Mouse (Mus musculus) right cerebral cortex, postnatal 36 days (tissue): ENCODE results near the gene Ddx18.

Experiments used
- DNase-seq, 2 experiments: peaks; one replicate each; pipeline ENCODE4 v3.0.0; 2022; ENCODE audit warnings: low spot score in 2 of 2, mixed read lengths in 1 of 2

Ddx18 gene

DNA sequence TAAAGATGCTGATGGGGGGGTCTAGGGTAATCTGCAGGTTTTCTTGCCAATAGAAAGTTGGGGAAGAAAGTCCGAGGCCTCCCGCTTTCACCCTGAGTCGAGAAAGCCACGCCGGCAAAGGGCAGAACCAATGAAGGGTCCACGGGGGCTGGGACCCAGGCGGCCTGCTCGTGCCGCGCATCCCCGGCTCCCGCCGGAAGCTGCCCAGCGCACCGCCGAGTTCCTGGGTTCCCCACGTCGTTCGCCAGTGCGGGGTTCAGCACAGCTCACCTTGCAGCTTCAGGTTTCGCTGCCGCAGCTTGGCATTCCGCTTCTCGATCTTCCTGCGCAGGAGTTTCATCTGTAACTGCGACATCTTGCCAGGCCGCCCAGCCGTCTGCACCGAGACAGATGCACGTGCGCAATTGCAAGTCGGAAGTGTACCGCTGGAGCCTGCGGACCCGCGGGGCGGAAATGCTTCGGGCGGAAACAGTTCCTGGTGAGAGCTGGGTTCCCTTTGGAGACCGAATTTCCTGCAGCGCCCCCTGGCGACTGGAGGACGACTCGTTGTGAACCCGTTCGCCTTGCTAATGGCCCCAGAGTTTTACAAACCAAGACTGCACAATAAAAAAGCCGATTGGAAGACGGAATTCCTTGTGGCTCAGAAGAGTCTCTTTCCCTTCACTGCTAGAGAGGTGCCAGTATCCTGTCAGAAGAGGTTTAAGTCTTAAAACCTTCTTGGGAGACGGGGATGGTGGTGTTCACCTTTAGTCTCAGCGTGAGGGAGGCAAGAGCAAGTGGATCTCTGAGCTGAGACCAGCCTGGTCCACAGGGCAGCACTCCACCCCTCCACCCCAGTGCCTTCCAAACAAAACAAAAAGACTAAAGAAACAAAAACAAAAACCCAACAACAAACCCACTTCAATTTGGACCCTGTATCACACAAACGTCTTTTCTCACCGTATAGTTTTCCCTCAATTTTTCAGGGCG lies at the start of gene Ddx18:
Gene Ddx18, minus strand, starts transcription at position 469 of the 969 bp plus-strand sequence.
- DNase-seq: peak; percentile 90 to 93

DNA sequence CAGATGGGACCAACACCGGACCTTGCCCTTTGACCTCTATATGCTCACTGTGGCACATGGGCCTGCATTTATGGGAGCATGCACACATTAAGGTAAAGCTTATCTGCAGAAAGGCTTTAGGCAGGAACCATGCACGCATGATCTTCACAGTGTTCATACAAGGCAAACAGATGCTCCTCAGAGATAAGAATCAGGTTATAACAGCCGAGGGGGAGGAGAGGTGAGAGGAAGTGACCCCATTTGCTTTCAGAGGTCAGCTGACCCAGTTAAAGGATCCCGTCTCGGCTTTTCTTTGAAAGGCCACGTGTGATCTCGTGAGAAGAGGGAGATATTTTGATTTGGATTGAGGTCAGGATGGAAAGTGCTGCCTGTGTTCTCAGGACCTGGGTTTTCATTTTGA lies 40.2 kb upstream of the Ddx18 start:
- no peak for DNase-seq

DNA sequence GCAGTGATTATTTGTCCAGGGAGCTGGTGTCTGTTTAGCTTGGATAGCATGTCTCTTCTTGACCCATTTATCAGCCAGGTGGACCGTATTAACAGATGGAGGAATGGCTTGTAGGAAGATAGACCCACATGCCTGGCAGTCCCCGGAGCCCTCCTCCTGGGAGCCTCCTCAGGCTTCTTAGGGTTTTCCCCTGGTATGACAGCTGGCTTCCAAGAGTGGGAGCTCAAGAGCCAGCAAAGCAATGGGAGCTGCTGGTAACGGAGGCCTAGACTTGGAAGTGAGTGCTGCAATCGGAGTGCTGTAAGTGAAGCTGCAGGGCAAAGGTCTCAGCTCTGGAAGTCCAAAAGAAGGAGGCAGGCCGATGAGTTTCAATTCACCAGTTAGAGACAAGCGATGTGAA lies 37.3 kb upstream of the Ddx18 start:
- peak in 1 of 2 experiments; percentile 5 for DNase-seq

DNA sequence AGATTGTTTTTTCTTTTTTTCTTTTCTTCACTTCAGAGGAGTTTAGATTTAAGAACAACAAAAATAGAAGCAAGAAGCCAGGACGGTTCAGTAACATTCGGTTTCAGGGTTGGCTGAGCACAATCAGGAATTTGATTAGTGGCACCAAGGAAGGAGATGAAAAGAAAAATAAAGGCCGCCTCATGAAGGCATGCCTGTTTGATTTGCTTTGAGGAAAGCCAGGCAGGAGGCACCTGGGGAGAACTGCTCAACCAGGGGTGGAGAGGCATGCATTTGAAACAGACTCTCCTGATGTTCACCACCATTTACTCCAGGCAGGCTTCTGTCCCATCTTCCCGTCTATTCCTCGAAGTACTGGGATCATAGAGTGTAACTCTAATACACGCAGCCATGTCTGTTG lies 34.1 kb upstream of the Ddx18 start:
- DNase-seq: no peak

DNA sequence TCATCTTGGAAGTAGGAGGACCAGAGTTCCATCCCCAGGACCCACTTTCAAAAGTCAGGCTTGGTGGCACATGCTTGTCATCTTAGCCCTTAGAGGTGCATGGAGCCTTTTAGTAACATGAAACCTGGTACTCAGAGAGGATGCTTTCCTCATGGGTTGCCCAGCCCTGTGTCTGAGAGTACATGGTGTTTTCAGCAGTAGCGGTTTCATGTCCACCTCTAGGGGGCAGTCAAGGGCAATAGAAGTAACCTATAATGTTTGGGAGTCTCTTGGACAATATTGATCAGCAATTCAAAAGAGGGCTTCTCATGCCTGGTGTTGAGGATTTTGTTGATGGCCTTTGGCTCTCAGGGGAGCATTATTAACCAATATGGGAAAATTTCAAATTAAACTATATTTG lies 33.3 kb upstream of the Ddx18 start:
- no peak for DNase-seq

DNA sequence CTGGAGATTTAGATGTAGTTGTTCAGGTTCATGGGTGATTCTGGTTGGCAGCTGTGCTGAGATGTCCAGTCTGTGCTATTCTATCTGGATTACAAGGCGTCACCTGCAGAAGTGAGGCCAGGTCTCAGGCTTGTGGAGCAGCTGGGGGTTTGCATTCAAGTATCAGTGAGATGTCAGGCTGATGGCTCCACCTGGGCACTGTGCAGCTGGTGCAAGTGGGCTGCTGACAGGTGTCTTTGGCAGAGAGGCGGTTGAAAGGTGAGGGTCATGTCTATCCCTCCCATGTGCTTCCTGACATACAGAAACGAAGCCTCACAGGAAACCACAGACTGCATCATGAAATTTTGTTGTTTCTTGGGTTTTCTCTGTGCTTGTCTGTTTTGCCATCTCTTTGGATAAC lies 30.6 kb upstream of the Ddx18 start:
- no peak for DNase-seq

DNA sequence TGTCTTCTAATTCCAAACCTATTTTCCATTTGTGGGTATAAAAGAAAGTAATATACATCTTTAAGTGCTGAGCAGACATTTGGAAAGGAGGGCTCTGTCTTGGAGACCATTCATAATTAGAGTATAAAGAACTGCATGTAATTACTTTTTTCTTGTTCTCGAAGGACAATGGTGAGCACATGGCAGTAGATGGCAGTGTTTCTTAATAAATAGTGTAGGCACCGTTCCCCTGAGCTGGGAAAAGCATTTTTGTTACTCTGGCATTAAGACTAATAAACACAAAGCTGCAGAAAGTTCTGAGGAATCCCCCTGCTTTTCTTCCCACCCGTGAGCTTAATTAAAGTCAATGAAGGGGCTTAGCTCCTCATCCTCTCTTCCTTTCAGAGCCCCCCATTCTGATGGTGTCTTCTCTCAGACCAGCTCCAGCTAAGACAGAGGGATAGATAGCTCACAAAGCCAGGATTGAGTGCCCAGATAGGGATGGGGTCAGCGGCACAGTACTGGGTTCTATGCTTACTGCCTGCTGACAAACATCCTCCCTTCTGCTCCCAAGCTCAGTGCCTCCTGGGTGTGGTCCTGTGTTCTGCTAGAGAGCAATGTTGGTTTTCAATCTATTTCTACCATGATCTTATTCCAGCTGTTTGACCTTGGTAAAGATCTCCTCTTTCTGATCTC lies 29.3 kb upstream of the Ddx18 start:
- no peak for DNase-seq

DNA sequence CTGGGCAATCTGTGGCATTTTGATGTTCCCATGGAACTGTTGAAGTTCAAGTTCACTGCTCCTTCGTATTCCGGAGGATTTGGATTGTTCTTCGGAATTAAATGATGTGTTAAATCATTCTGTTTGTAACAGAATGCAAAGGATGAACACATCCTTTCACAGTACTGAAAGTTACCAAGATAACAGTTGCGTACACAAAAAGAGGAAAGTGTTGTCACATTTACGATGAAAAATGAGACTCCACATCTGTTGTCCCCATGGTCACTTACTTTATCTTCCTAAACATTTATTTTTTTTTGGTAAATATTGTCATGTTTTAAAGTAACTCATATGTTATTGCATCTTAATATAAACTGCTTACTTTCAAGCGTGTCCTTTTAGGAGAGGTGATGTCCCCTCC lies 17.0 kb upstream of the Ddx18 start:
- DNase-seq: no peak

DNA sequence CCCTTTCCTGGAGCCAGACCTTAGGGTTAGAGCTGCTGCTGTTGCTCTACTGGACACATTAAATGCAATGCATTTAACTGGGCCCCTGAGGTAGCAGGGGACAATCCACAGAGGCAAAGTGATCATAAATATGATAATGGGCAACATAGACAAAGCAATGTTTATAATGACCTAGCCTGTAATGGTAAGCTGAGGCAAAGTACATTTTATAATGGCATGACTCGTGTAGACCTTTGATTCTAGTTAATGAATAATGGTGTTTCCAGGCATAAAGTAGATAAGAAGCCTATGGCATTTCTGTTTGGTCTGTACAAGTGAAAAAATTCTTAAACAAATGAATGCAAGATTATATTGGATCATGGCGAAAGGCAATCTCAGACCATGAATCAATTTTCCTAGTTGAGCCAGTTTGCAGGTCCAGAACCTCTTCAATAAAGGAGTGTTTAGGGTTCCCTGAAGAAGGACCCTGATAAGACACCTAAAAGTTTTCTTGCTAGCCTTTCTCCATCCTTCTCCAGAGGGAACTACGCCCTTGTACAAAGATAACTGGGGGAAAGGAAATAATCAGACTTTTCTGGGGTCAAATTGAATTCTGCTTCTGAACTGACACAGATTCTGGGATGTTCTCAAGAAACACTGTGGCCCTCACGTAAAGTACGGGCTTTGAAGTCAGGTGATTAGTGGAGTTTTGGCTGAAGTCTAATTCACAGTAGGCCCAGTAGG lies 13.5 kb upstream of the Ddx18 start:
- no peak for DNase-seq

DNA sequence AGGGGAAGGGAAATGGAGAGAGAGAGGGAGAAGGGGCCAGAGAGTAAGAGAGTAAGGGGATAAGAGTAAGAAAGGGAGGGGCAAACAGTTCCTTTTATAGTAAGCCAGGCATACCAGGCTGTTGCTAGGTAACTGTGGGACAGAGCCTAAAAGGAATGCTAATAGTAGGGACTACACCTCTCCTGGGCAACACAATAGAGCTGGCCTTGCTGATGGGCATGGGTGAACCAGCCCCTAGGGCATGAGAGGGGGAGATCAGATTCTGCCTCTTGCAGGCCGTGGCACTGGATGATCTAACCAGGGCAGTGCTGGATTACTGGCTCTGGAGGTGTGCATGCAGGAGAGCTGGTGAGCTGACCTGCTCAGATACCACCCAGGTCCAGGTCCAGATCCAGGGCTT lies 9.7 kb upstream of the Ddx18 start:
- DNase-seq: no peak

DNA sequence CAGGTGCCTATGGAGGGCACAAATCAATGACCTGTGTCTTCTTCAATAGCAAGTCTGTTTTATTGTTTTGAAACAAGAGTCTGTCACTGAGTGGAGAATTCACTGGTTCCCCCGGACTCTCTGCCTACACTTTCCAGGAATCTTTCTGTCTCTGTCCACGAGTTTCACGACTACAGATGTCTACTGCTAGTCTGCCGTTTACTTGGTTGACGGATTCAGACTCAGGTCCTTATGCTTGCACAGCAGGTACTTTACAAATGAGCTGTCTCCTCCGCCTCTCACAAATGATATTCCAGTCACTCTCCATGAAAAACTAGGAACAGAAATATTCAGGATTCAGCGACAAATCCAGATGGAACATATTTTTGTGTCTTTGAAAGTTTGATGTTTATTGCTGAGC lies 2.7 kb upstream of the Ddx18 start:
- DNase-seq: peak in 1 of 2 experiments; percentile 28

DNA sequence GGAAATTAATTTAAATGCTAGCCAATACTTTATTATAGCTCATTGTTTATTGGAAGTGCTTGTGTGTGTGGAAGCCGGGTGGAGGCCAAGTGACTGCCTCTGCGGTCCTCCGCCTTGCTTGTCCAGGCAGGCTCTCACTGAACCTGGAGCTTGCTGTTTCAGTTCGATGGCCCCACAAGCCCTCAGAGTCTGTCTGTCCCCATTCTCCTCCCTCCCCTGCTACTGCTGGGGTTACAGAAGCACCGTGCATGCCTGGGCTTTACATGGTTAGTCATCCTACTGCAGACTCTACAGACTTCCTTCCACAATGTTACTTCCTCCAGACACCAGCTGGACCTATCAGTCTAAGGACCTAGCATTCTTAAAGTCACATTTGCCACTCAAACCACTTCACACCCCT lies 9.9 kb downstream of the Ddx18 start:
- DNase-seq: no peak

DNA sequence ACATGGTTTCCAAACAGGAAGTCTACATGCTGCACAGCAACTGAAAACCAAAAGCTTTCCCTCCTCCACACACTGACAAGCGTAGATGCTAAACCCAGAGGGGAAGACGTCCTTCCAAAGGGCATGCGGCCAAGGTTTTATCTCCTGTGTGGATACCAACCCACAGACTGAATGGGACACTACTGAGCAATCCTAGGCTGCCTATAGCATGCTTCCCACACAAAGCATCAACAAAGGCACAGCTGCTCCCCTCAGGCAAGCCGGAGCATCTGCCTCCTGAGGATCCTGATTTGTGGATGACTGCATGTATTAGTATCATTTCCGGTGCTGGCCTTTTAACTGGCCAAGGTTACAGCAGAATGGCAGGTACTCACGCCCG lies 16.3 kb downstream of the Ddx18 start:
- DNase-seq: no peak

DNA sequence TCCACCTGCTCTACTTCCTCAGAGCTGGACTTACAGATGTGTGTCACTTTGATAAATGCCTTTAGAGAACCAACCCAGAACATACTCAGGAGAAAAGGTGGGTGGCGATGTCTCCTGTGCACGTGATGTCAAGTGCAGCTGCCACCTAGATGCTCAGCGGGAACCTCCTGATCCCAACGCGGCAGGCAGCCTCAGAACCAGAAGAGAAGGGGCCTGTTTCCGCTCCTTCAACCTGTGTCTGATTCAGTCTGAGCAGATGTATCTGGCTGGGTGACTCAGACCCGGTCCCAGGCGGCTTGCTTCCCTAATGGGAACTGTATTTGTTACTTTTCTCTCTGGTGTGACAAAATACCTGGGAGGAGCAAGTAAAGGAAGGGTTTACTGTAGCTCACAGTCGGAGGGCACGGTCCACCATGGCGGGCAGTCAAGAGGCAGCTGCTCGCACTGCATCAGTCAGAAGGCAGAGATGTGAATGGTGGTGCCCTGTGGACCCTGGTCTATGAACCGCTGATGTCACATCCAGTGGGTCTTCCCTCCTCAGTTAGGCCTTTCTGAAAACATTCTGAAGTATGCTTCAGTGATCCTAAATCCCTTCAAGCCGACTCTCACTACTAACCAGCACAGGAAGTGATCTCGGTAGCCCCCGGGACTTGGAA lies 16.9 kb downstream of the Ddx18 start:
- DNase-seq: no peak

DNA sequence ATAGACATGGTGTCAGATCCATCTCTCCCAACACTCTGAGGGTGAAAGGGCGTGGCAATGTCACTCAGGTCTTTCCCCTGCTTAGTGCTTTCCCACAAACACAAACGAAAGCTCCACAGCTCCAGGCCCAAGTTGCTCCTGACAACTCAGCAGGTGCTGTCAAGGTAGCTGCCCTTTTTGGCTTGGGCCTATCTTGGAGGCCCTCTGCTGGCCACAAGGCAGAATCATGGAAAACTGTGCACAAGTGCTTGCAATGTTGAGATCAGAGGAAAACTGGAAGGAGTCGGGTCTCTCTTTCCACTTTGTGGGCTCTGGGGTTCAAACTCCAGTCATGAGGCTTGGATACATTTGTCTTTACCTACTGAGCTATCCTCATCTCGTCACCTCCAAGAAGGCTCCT lies 18.3 kb downstream of the Ddx18 start:
- no peak for DNase-seq

DNA sequence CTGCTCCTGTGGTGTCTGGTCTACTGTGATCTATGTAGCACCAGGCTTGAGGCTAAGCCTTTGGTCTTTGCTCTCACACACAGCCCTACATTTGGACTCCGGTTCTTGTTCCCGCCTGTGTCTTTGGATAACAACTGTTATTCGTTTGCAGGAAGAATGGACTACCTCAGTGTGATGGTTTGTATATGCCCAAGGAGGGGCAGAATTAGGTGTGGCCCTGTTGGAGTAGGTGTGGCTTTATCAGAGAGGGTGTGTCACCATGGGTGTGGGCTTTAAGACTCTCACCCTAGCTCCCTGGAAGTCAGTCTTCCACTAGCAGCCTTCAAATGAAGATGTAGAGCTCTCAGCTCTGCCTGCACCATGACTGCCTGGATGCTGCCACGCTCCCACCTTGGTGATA lies 19.1 kb downstream of the Ddx18 start:
- no peak for DNase-seq

DNA sequence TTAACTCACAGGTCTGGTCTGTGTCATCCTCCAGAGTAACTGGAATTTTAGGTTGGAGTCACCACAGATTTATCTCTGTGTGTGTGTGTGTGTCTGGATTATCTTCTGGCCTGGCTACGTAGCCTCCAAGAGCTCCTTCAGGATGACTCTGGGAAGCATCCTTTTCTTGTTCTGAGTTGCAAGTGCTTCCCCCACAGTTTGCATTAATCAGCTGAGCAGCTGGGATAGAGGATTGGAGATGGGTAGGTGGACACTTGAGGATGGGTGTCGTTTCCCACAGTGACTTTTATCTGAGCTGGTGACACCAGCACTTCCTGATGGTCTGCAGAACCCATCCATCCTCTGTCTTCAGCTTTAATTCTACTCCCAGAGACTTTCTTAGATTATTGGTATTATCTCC lies 20.9 kb downstream of the Ddx18 start:
- DNase-seq: no peak

DNA sequence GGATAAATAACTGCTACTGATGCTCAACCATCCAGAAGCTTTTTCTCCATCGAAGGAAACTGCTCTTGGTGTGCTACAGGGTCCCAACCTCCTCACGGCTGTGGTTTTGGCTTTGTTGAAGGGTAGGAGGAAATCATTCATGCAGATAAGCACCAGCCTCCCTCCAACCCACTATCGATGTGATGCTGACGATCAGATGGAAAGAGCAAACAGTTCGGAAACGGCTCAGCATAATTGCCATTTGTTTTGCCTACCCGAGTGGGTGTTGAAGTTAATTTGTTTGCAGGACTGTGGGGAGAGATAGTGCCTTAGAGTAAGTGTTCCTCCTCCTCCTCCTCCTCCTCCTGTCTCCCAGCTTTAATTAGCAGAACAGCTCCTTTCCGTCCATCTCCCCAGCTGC lies 27.4 kb downstream of the Ddx18 start:
- no peak for DNase-seq

DNA sequence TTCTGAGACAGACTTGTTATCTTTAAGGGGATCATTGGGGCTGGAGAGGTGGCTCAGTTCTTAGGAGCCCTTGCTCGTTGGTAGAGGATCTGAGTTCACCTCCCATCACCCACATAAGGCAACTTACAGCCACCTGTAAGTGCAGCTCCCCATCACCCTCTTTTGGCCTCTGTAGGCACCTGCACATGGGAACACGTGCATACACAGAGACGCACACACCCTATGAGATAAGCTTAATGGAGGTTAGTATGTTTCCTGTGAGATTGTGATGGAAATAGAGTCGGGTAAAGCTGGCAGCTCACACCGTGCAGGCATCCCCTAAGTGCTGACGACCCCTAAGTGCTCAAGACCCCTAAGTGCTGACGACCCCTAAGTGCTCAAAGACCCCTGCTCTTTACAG lies 36.4 kb downstream of the Ddx18 start:
- DNase-seq: no peak

DNA sequence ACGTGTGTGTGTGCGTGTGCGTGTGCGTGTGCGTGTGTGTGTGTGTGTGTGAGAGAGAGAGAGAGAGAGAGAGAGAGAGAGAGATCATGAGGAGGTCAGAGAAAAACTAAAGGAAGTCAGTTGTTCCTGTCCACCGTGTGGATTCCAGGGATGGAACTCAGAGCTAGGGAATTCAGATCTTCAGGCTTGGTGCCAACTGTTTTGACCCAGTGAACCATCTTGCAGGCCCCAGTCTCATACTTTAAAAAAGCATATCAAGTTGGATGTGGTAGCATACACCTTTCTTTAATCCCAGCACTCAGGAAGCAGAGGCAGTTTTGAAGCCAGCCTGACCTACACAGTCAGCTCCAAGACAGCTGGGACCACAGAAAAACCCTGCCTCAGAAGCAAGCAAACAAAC lies 38.5 kb downstream of the Ddx18 start:
- no peak for DNase-seq

DNA sequence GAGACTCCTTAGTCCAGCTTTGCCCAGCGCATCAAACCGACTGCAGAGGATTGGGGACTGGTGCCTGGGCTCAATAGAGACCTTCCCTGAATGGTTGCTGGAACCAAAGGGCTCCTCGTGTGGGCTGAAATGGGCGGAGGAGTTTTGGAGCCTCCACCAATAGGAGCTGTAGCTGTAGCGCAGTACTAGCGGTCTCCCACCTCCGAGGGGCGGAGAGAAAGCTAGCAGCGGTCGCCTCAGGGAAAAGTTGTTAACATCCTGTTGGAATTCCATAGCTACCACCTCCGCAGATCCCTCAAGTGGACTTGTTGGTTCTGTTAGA lies 39.4 kb downstream of the Ddx18 start, which contains the start of gene Htr5b:
Gene Htr5b, minus strand, starts transcription at position 67 of the 322 bp plus-strand sequence.
- no peak for DNase-seq
